Mouse (Mus musculus) splenic B cell, adult 2 months (primary cell): Measurements from ENCODE around the gene Cacna1h.

Experiments
- DNase-seq: peaks from one replicate; pipeline ENCODE4 v3.0.0-alpha.2; 2011; ENCODE audit warnings: low read depth, low spot score
- H3K27me3 ChIP-seq: 2 replicates; pipeline ENCODE4 v1.6.1; 2012; ENCODE audit warnings: mild to moderate bottlenecking, low read length, moderate library complexity, mixed read lengths; ENCODE audit not compliant: control insufficient read depth, poor library complexity, insufficient read depth, severe bottlenecking
- H3K36me3 ChIP-seq: 2 replicates; pipeline ENCODE4 v1.6.1; 2012; ENCODE audit warnings: mild to moderate bottlenecking, low read length, moderate library complexity, mixed read lengths; ENCODE audit not compliant: control insufficient read depth, poor library complexity, insufficient read depth, severe bottlenecking

Gene Cacna1h

DNA sequence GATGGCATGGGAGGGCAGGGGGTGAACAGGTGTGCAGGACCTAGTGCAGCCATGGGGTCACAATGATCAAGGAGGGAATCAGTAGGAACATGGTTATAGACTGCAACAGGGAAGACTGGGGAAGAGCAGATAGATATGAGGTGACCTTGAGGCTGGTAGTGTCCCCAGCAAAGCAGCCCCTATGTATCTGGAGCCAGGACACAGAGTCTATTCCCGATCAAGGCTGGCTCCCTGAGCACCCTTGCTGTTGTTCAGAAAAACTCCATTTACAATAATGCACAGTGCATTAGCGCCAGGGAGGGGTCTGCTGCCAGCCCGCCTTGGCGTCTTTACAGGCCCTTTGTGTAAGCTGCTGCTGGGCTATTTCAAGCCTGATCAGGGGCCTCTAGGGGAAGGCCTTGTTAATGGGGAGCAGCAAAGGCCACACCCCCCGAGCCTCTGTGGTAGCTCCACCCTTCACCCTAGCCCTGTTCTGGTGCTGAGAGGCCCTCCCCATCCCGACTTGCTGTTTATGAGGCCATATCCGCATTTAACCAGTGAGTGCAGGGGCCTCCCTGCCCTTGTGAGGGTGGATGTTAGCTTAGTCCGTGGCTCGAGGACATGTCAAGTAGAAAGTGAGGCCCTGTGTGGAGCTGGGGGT, 28.8 kb upstream of the Cacna1h start:
- no peaks in the 10 kb centered on the region for H3K27me3 ChIP-seq
- no peaks in the 10 kb centered on the region for H3K36me3 ChIP-seq
- no peak for DNase-seq

DNA sequence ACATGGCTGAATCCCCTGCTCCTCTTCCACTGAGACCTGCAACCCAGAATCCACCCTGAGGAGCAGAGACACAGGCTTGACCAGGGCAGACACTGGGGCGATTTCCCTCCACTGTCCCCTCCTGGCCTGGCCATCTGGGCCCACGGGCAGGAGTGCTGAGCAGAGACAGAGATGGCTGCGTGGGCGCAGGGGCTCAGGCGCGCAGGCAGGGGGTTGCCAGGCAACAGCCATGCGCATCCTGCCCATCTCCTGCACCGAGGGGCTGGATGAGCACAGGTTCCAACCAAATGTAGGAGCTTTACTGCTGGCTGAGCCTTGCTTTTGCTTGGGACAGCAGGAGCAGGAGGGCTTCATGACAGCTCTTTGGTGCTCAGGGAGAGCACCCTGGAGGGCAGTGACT, 23.0 kb upstream of the Cacna1h start:
- Histone ChIP-seq H3K36me3 (no peaks in the 10 kb centered on the region), H3K27me3 (no peaks in the 10 kb centered on the region)
- DNase-seq, result no peak

DNA sequence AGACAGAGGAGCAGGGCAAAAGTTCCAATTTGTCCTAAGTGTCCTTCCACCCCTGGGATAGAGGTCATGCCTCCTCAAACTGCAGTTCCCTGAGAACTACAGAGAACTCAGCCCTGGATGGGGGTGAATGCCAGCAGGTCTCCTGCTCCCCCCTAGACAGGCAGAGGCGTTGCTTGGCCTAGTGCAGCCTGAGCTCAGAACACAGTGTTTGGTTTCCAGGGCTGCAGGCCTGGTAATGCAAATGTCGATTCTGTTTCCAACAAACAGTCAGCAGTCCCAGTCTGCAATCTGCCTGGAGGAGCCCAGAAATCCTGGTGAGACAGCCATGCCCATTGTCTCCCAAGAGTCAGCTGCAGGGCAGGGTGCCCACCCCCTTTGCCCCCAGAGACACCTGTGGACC, 20.7 kb upstream of the Cacna1h start, which contains the start of gene Tekt4:
TSS of gene Tekt4 (plus strand) at position 344 of the 400 bp plus-strand sequence.
- DNase-seq, result no peak
- Histone ChIP-seq H3K27me3 (no peaks in the 10 kb centered on the region), H3K36me3 (no peaks in the 10 kb centered on the region)

DNA sequence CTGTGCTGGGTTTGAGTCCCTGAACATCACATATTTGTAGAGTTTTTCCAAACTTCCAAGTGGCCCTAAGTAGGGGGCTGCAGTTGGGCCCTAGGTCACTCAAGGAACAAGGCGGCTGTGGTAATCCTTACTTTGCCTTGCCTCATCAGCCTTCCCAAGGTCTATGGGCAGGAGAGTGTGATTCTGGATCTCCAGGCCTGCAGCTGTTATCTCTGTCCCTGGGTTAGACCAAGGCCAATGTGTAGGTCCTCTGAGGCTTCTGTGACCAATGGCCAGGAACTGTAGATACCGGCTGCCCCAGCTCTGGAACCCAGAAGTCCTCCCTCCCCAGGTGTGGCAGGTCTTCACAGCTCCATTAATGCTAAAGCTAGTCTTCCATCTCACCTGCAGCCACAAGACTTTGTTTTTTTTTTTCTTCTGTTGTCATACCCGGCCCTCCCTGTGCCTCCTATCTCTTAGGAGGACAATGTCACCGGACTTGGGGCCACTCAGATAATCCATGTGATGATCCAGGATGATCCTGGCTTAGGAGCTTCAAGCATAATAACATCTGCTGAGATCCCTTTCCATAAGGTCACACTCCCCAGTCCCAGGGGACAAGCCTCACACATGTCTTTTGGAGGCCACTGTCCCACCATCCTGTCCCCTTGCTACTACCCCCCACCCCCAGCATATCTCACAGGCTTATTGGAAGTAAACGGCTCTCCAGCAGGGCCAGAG, 18.8 kb upstream of the Cacna1h start:
- DNase-seq, result no peak
- H3K27me3 ChIP-seq, result no peaks in the 10 kb centered on the region
- H3K36me3 ChIP-seq, result no peaks in the 10 kb centered on the region

DNA sequence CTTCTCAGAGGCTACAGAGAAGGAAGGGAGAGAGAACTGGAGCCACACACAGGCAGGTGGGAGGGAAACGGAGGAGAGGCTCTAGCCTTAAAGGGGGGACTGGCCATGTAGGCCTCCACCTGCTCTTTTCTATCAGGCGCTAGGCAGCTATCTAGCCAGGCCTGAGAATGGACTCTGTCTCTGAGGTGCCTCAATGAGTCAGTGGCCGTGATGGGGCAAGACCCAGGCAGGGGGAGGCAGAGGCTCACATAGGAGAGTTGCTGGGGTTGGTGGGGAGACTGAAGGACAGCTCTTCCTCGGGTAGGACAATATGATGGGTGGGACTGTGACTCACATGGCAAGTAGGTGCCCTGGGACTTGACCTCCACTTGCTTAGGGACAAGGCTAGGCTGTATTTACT, 16.7 kb upstream of the Cacna1h start:
- DNase-seq, result no peak
- H3K36me3 ChIP-seq, result no peaks in the 10 kb centered on the region
- no peaks in the 10 kb centered on the region for H3K27me3 ChIP-seq

DNA sequence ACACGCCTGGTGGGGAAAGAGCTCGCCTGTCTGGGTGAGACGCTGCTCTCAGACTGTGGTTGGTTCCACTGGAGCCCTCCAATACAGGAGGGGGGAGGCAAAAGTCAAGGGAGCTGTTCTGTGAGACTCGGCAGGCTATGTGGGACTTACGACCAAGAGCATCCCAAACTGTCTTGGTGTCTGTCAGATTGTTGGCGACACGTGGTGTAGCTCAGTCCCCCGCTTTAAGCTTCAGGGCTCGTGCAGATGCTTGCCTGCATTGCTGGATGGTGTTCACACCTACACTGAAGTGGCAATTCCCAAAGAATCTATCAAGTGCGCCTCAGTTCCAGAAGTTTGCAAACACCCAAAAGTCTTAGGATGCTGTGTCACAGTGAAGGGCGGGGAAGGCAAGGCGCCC, 14.3 kb upstream of the Cacna1h start:
- DNase-seq, result no peak
- no peaks in the 10 kb centered on the region for H3K27me3 ChIP-seq
- H3K36me3 ChIP-seq, result no peaks in the 10 kb centered on the region

DNA sequence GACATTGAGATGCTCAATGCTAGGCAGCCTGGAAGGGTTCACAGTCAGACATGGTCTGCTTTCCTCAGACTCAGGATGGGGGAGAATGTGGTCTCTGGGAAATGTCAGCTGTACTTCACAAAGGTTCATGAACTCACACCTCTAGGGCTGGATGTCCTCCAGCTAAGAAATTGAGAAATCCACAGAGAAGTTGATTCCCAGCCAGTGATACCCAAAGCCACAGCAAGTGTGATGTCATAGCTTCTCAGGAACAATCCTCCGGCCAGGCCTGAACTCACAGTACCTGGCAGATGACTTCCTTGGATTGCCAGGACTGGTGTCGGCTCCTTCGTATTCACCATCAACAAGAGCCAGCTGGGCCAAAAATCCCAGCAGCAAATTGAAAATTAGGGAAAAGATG, 12.3 kb upstream of the Cacna1h start:
- Histone ChIP-seq H3K27me3 (no peaks in the 10 kb centered on the region), H3K36me3 (no peaks in the 10 kb centered on the region)
- no peak for DNase-seq

DNA sequence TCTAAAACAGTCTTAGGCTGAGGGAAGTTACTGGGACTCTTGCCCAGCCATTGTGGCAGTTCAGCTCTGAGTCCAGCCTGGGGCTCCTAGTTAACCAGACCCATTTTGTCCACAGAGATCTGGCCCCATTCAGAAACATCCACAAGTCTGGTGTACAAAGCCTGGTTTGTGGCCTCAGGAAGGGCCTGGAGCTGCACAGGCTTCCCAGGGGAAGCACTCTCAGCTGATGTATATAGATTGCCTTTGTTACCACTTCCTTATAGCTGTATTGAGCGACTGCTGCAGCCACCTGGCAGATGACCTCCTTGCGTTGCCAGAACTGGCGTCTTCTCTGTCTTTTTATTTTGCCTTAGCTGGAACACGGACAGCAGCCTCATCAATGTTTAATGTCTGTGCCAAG, 11.5 kb upstream of the Cacna1h start:
- Histone ChIP-seq H3K36me3 (no peaks in the 10 kb centered on the region), H3K27me3 (no peaks in the 10 kb centered on the region)
- DNase-seq, result no peak

DNA sequence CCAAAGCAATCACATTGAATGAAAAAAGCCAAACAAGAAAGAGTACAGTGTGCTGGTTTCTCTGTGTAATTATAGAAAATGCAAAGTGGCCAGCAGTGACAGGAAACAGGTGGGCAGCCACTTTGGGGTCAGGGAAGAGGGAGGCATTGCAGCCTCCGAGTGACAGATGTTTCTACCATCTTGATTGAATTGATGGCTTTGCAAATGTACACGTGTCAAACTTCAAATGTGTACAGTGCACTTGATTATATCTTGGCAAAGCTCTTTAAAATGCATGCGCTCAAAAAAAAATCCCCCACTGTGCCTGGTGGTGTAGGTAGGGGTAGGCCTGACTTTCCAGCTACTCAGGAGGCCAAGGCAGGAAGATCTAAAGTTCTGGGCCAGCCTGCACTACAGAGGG, 9.3 kb upstream of the Cacna1h start:
- peak; percentile 27 for DNase-seq
- no peaks in the 10 kb centered on the region for H3K36me3 ChIP-seq
- H3K27me3 ChIP-seq, result no peaks in the 10 kb centered on the region

DNA sequence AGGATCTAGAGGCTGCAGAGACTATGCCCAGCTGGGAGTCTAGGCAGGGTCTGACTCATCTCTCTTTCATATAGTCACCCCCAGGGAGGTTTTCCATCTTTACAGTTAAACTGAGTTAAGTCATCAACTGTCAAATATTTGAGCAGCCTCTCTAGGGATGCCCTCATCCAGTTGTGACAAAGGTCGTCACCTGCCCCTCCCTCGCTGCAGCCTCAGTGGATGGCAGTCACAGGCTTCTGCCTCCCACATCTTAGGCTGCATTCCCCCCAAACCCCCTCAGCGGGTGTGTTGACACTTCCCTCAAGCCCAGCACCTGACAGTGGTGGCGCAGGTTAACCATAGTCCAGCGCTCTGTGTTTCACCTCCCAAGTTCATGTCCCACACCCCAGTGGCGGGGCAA, 7.8 kb upstream of the Cacna1h start:
- no peaks in the 10 kb centered on the region for H3K36me3 ChIP-seq
- no peaks in the 10 kb centered on the region for H3K27me3 ChIP-seq
- DNase-seq, result no peak

DNA sequence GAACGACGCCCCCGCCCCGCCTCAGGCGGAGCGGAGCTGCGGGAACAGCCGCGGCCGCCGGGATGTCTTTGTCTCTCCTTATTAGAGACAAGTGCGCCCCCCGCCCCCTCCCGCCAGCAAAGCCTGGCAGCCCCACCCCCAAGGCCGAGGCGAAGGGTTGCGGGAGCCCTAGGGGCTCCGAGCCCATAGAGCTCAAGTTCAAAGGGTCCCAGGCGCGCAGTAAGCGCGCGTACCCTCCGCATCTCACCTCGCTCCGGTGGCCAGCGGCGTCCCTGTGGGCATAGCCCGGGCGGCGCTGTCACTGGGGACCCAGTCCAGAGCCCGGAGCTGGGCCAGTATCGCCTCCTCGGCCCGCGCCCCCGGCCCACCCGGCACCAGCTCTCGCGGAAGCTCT, 363 bp downstream of the Cacna1h start:
- no peak for DNase-seq
- Histone ChIP-seq H3K36me3 (no peaks in the 10 kb centered on the region), H3K27me3 (no peaks in the 10 kb centered on the region; the same call in 1 of the 2 replicates)

DNA sequence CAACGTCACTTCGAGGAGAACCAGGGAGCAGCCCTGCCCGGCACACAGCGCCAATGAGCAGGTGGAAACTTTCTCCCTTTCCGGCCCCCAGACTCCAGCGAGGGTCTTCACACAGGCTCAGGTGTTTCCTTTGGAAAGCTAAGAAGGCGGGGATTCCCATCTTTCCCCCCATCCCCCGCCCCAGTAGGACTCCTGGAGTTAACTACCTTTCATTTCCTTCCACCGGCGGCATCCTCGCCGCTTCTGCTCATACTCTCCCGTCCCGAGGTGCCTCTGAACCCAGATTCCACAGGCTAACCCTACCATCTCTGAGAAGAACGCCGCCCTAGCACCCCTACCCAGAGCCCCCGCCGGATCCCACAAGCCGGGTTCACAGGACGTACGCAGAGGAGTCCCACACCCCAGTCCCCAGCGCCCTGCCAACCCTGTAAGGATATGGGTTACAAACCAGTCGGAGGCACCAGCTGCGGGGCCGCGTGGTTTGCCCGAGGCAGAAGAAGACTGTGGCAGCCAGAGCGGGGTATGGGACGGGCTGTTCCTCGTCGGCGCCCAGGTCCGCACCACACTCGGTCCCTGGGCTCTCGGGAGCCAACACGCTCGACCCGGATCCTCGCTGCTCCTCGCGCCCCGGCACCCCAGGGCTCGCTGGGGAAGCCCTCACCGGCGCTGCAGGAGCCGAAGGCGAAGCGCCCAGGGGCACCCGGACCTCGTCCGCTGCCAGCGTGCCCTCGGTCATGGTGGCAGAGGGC, 976 bp downstream of the Cacna1h start:
- DNase-seq, result peak; percentile 22
- H3K36me3 ChIP-seq, result no peaks in the 10 kb centered on the region
- no peaks in the 10 kb centered on the region; the same call in 1 of the 2 replicates for H3K27me3 ChIP-seq

DNA sequence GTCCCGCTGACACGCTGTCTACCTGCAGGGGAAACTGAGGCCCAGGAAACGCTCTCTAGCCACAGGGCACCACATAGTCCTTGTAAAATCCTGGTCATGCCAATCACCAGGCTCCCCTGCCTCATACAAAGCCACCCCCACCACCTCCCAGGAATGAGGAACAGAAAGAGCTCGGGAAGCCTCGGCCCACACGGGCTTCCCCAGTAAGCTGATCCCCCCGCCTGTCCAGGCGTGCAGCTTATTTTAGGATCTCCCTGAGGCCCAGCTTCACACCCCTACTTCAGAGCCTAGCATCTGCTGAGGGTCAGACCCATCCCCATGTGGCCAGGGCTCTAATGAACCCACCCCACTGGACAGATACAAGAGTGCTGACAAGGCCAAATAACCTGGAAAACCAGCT, 3.0 kb downstream of the Cacna1h start:
- DNase-seq, result no peak
- Histone ChIP-seq H3K27me3 (no peaks in the 10 kb centered on the region; the same call in 1 of the 2 replicates), H3K36me3 (no peaks in the 10 kb centered on the region)

DNA sequence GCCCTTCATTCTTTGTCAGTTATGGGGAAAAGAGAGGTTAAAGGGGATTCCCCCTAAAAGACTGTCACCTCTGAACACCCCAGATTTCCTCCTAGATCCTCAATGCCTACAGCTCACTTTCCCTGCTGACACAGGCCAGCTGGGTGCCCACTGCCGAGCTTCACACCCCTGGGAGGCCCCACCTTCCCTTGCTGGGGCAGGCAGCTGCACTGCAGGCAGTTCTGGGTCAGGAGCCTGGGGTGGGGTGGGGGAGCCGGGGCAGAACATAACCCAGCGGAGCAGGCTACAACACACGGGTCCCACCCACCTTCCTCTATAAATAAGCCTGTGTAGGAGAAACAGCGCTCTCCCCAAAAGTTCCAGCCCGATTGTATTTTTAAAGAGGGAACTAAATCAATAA, 3.7 kb downstream of the Cacna1h start:
- Histone ChIP-seq H3K27me3 (no peaks in the 10 kb centered on the region; the same call in 1 of the 2 replicates), H3K36me3 (no peaks in the 10 kb centered on the region)
- DNase-seq, result peak; percentile 14

DNA sequence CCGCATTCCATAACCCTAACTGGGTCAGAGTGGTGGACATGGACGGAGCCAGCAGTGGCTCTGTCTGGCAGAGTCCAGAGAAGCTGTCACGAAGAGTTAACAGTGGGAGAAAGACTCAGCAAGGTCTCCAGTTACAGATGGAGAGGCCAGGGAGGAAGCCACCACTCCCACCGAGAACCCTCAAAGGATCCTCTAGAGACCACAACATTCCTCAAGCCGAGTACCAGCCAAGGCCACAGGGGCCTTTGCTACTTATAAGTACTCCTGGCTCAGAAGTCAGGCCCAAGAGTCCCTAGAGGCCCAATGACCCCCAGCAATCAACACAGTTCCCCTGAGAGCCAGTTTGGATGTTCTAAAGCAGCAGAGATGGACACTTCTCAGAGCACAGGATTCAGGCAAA, 4.3 kb downstream of the Cacna1h start:
- H3K27me3 ChIP-seq, result no peaks in the 10 kb centered on the region; the same call in 1 of the 2 replicates
- no peak for DNase-seq
- H3K36me3 ChIP-seq, result no peaks in the 10 kb centered on the region
